Mouse (Mus musculus) retina, embryonic 14.5 days (tissue): ENCODE measurements around the gene Spint3.

ENCODE experiments used
- DNase-seq: peaks from one replicate; pipeline ENCODE4 v3.0.0-alpha.2; 2015; ENCODE audit warnings: low spot score

The Spint3 gene

DNA sequence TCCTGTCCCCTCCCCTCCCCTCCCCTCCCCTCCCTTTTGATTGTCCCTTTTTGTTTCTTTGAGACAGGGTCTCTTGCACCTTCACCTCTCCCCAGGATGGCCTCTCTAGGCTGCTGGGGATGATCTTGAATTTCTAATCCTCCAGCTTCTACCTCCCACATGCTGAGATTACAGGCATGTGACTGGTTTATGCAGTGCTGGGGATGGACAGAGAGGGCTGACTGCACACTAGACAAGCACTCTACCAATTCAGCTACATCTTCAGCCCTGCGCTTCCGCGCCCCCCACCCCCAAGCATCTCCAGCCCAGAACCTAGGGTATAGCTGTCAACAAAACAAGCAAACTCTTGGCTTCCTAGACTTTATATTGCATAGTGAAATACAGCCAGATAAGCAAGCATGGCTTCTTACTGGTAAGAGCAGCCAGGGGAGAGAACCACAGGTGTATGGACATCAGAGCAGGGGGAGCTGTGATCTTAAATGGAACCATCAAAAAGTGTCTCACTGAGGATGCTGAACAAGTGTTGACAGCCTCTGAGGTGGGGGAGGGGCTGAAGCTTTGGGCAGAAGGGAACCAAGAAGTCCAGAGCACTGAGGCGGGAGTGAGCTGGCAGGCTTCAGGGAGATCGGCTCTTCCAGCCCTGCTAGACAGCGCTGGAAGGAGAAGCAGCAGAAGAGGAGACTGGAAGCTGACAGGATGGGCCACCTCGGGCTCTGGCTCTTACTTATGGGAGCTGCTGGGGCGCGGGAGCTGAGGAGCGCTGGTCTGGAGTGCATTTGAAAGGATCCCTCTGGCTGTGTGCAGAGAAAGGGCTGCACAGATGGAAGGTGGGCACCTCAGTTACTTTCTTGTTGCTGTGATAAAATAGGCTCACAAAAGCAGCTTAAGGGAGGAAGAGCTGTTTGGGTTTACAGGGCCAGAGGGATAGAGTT lies 23.0 kb downstream of the Spint3 start:
- peak; percentile 24 for DNase-seq

DNA sequence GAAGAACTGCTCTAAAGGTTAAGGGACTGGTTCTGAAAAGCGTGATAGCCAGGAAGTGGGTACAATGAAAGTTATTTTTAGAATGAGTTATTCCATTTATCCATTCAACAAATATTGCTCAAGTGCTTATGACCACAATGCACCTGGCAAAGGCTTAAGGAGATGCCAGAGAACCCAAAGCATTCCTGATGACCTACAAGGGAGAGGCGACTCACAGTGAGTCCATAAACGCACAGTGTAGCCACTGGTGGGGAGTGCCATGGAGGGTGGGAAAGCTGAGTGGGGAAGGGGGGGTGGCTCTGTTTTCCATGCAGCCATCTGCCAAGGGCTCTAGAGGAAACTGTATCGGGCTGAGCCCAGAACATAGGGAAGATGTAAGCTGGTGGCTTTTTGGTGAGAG lies 23.9 kb downstream of the Spint3 start:
- no peak for DNase-seq

DNA sequence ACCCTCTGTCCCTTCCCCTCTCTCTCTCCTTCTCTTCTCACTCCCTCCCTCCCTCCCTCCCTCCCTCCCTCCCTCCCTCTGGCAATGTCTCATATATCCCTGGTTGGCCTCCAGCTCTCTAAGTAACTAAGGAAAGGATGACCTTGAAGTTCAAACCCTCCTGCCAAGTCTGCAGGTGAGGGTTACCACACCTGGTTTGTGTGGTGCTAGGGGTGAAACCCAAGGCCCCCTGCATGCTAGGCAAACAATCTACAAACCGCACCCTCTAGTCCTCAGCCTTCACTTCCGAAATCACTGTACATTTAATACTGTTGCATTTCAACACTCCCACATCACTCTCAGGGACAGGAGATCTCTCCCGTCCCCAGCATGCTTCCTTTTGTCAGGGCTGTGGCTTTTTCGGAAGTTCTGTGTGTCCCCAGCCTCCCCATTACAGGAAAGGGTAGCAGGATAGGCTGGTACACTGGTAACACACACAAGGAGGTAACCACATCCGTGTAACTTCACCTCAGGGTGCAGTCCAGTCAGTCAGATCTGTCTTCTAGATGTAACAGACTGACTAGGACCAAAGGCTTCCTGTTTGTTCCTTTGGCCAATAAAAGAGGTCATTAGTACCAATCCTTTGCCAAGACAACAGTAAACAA lies 28.7 kb downstream of the Spint3 start:
- no peak for DNase-seq

DNA sequence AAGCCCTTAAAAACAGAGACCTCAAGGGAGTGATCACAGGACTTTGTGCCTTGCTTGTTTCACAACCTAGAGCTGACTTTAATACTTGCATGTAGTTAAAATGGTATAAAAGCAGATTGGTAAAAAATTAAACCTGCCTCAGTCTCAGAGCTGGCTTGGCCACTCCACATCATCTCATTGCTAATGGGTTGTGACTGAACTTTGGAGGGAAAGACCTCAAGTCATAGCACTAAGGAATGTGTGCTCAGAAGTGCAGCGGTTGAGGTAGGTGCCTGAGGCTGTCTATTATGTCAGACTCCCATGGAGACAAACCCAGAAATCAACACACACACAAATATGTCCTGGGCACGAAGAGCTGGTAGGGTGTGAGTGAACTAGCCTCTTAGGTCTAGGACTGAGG lies 29.5 kb downstream of the Spint3 start:
- no peak for DNase-seq

DNA sequence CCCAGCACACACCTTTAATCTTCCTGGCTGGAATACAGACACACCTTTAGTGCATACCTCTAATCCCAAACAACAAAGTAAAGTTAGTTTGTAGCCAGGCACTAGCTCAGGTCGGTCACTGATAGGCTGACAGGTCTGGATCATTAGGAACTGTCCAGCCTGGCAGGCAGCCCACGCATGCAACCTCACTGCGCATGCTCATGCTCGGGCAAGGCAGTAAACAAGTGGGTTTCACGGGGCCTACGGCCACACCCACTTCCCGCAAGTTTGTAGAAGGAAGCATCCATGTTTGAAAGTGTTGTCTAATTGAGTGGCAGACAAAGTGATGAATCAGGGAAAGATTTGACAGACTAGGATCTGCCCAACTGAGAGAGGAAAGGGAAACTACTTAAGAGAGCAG lies 30.7 kb downstream of the Spint3 start:
- DNase-seq = no peak

DNA sequence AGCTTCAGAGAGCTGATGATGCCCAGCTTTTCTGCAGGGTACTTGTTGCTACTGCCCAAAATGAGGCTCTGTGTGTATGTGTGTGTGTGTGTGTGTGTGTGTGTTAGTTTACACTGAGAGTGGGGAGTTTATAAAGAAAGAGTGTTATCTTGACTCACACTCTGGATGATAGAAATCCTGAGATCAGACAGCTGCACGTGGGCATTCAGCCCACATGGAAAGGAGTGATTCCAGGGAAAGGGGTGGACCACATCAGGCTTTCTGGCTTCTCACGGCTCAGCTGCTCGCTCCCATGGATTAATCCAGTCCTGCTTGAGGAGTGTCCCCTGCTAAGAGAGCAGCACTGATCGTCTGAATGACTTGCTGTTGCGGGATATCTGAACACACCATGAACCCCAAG lies 31.1 kb downstream of the Spint3 start:
- no peak for DNase-seq

DNA sequence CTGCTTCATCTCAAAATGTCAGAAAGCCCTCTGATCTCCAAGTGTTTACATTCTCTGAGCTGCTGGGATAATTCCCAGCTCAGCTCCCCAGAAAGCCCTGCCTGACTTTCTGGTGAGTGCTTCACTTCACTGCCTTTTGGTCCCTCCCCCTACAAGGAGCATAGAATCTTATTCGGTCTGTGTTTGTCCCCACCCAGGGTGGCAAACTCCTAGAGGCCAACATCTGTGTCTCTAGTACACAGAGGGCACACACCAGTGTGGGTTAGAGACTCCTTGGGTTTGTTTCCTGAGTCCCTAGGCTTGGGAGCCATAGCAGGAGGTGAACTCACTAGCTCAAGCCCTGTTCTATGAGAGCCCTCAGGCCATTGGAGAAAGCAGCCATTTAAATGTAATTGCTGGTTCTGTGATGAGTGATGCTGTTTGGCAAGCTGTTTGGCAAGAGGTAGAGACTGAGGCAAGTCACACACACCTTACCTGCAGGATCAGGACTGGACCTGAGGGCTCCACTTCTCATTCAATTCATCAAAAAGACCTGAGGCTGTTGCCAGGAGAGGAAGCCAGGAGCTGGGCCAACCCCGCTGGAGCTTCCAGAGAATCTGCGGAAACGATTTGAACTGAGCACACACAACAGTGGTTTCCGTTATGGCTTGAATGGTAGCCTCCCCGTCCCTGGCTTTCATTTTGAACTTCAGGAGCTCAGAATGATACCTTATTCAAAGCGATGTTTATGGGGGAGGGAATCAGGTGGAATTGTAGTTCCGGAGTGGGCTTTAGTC lies 32.4 kb downstream of the Spint3 start:
- no peak for DNase-seq

DNA sequence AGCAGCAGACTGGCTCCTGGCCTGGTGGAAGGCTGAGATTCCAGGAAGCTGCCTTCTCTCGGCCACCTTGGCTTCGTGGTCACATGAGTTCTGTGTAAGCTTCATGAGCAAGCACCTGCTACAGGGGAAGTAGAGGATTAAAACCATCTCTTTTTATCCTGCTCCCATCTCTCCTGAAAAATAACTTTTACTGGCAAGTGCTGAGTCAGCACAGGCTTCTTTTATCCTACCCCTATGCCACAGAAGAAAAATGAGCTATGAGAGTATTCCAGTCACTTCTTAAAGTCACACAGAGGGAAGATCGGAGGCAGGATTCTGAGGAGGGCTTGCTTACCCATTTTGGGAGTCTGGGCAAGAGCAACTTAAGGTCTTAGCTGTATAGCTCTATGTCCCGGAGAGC lies 36.3 kb downstream of the Spint3 start:
- DNase-seq = no peak

DNA sequence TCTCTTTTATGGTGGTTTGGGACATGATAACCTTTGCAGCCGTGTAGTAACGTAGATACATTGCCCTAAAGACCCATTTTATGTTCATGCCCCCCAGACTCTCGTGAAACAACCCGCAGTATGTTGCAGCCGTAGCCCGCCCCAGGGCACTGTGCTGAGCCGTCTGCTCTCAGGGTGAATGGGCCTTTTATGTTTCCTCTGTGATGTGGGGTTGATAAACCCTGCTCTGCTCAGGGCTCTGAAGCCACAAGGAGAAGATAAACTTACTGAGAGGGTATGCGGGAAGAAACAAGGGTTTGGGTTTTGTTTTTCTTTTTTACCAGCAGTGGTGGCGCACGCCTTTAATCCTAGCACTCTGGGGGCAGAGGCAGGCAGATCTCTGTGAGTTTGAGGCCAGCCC lies 38.9 kb downstream of the Spint3 start:
- no peak for DNase-seq

DNA sequence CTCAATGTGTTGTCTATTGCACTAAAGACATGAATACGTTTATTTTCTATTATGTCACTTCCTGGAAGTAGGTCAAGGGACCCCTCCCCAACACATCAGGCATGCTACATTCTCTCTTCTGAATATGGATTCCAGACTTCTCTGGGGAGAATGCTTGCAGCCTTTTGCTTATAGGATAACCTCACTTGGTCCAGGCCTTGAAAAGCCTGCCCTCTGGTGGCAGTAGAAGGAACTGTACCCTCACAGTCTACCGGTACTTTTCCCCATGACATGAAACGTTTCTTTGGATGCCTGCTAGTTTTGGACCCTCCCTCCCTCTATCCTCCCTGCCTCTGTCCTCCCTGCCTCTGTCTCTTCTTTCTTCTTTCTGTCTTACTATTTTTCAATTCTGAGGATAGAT lies 42.1 kb downstream of the Spint3 start:
- DNase-seq = peak; percentile 83

DNA sequence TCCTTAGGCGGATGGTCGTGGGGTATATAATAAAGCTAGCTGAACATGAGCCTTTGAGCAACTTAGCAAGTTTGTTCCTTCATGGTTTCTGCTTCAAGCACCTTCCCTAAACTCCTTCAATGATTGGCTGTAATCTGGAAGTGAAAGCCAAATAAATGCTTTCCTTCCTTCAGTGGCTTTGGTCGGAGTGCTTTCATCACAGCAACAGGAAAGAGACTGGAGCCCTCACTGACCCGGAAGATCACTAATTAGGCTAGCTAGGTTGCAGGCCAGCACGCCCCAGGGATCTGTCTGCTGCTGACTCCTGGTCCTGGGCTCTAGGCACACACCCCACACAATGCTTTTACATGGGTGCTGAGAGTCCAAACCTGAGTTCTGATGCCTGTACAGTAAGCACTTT lies 44.7 kb downstream of the Spint3 start:
- no peak for DNase-seq

DNA sequence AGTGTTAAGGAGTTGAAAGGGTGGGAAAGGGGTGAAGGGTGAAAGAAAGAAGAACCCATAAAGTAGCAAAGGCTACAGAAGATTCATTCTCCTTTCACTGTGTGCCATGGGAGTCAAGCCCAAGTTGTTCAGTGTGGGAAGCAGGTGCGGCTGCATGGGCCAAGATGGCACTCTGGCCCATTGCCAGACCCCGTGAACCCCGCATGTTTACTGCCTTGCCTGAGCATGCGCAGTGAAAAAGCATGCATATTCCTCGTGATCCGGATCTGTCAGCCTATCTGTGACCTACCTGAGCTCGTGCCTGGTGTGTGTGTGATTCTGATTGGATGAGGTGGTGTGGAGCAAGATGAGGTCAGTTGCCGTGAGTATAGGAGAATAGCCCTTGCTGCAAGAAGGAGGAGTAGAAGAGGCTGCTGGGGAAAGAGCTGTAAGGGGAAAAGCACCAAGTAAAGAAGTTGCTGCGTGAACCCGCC lies 49.9 kb downstream of the Spint3 start:
- DNase-seq = no peak

DNA sequence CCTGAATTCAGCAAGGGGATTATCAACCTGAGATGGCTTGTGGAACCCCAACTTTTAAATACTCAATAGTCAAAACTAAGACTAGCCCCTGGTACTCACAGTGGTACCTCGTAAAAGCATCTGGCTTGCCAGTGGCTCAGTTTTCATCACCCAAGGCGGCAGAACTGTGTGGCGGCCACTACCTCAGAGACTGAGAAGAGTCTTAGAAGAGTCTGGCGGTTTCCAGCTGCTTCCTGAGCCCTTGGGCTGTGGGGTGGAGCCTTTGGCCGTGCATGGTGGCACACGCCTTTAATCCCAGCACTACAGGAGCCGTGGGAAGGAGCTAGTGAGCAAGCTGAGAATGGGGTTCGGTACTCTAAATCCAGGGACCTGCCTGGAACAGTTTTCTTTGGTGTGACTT lies 51.0 kb downstream of the Spint3 start:
- DNase-seq = no peak

DNA sequence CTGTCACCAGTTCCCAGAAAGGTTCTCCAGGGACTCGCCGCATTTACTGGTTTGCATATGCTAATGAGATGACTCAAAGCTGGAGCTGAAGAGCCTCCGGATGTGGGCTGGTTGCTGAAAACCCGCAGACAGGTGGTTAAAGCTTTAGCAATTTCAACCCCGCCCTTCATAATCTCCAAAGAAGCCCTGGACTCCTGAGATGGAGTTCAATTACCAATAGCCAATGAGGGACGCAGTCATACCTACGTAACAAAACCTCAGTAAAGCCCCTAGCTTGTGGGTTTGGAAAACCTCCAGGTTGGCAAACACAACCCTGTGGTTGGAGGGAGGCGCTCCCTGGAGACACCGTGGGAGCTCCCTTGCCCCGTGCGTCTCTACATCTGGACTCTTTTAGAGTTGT lies 51.4 kb downstream of the Spint3 start:
- no peak for DNase-seq

DNA sequence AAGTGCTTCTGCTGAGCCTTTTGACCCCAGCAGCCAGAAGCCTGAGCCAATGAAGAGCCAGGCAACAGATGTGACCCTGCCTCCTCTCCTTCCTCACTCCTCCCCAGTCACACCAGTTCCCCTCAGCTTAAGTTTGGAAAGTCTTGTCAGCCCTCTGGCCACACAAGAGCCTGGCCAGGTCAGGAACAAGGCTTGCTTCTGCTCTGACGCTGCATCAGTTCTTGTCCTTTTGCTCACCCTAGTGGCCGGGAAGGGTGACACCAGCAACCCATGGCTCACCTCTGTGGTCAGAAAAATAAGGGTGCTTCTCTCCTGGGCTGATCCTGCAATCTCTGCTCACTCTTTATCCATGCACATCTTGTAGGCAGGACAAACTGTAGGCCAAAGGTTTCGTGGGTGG lies 52.5 kb downstream of the Spint3 start:
- peak; percentile 27 for DNase-seq
